Mouse (Mus musculus): ENCODE results near the gene G6pc3. TPM values are rescaled to one million over a fixed set of nuclear protein-coding genes. Genes with fewer than 3 reads are reported as not detected.

Gene G6pc3
- total RNA-seq, 2 experiments from 2014 or later, result 43.8 to 45.0 TPM

DNA sequence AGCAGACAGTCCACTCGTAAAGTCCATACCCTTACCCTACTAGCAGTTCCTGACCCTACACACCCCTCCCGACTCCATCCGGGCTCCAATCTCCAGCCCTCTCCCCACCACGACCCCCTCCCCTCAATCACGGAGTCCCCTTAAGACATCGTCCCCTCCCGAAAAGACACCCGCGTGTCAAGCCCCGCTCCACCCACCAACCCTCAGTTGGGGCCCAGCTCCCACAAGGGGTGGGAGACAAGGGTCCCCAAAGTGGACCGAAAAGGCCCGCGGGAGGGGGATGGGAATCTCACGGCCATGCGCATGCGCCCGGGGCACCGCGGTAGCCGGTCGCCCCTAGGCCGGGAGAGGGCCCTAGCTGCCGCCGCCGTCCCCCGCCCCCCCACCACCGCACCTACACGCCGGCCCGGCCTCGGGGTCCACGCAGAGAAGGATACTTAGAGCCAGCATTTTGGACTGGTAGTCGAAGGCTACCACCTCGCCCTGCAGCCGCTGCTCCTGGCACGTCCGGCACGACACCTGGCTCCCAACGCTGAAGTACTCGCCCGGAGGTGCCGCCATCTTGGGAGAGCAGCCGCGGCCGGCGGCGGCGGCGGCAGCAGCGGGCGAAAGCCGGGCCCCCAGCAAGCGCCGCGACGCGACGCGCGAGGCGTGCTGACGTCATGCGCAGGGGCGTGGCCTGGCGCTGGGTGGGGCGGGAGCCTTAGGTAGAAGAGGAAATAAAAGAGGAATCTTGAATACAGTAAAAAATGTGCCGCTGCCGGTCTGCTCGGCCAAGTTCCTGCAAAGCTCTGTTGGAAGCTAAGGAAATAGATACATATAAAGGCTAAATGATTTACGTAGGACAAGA, 4.5 kb upstream of the G6pc3 start, which contains the start of gene Lsm12:
Lsm12 (minus strand) TSS at position 651 of the 850 bp plus-strand sequence.
- intact Hi-C loops (cut with DNase I), result no loop called here
- DNase-seq (ENCODE audit: extremely low spot score in 1 of 2, low spot score in 2 of 2), result peak; percentile 89 to 97

DNA sequence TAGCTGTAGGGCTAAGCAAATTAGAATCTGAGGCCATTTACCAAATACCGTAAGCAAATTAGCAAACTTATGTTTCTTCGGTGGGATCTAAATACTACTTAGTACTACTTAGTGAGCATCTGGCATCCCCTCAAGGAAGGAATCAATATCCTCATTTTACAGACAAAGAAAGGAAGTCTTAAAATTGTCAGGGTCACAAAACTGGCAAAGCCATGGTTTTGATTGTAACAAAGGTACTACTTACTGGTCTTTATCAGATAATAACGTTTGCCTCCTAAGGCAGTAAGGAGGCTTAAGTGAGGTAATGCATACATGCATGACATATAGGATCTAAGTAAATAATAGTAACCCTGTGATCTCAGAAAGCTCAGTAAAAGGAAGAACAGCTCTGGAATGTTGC, 3.7 kb upstream of the G6pc3 start:
- no peak for DNase-seq (ENCODE audit: extremely low spot score in 1 of 2, low spot score in 2 of 2)
- intact Hi-C loops (cut with DNase I), result no loop called here

DNA sequence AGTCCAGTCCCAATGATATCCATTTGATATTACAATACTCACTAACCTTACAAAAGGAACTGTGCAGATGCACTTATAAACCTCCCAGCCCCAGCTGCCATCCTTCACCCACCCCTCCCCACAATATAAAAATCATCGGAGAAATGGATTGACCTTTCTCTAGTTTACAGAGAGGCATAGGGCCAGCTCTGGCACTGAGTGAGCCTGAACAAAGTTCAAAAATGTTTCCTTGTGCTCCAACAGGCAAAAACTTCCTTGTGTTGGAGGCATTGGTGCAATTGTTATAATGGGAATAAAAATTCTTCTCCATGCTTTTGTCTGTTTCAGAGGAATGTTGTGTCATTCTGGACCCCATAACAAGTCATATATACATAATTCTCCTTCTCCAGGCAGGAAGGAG, 3.2 kb upstream of the G6pc3 start:
- no peak for DNase-seq (ENCODE audit: extremely low spot score in 1 of 2, low spot score in 2 of 2)
- intact Hi-C loops (cut with DNase I), result no loop called here

DNA sequence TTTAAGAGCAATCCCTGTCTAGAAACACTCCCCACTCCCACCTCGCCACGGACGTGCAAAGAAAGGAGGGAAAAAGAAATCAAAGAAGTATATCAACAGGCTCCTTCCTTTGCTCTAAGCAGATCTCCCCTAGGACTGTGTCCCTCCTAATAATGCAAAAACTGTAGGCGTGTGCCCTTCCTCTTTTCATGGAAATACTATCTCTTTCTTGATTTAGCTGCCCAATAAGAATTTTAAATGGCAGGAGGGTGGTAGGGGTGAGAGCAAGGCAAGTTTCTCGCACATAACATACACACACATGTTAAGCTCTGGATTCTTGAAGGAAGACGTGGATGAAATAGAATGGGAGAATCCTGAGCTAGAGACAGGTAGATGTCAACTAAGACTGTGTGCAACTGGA, 440 bp upstream of the G6pc3 start:
- intact Hi-C loops (cut with DNase I), result no loop called here

DNA sequence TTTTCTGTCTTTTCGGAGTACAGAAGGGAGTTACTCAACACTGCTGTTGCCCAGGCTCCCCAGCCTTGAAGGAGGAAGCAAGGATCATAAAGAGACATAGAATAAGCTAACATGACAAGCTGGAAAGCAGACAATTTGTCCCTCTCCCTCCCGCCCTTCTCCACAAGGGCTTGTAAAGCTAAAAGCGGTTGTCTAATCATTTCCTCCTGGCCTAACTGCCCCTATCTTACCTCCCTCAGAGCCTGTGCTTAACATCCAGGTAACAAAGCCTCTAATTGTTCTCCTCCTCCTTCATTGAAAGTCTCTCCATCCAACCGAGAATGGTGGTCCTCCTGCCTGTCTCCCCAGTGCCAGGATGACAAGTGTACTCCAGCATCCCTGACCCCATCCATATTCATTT, 1.4 kb downstream of the G6pc3 start:
- no peak for DNase-seq (ENCODE audit: extremely low spot score in 1 of 2, low spot score in 2 of 2)
- intact Hi-C loops (cut with DNase I), result no loop called here

More for the DNA sequence above, 440 bp upstream of the G6pc3 start:
- no peak for DNase-seq (ENCODE audit: extremely low spot score in 1 of 2, low spot score in 2 of 2)

DNA sequence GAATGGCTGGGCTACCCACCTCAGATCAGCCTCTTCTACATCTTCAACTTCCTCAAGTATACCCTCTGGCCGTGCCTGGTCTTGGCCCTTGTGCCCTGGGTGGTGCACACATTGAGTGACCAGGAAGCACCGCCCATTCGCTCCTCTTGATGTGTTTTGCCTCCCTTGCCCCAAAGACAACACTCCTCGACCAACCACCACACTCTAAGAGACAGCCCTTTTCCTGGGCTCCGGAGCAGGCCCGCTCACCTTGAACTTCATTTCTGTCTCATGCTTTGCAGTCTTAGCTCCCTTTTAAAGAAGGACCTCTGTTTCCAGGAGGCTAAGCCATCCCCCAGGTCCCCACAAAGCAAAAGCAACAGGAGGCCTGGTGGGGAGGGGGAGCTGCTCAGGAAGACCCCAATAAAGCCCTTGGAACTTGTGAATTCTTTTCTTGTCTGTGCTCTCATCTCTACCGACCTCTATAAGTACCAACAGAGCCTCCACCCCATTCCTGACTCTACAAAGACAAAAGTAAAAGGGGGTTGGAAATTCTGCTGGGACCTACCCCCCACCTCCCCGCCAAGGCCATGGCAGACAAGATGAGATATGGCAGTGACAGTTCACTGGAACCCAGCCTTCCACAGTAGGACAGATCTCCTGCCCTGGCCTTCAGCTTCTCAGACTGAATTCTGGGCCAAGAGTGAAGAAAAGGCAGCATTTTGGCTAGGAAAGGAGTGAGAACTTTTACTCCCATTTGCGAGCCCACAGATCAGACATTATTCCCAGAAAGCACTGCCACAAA, 4.4 kb downstream of the G6pc3 start:
- DNase-seq (ENCODE audit: extremely low spot score in 1 of 2, low spot score in 2 of 2), result no peak
- intact Hi-C loops (cut with DNase I), result no loop called here

DNA sequence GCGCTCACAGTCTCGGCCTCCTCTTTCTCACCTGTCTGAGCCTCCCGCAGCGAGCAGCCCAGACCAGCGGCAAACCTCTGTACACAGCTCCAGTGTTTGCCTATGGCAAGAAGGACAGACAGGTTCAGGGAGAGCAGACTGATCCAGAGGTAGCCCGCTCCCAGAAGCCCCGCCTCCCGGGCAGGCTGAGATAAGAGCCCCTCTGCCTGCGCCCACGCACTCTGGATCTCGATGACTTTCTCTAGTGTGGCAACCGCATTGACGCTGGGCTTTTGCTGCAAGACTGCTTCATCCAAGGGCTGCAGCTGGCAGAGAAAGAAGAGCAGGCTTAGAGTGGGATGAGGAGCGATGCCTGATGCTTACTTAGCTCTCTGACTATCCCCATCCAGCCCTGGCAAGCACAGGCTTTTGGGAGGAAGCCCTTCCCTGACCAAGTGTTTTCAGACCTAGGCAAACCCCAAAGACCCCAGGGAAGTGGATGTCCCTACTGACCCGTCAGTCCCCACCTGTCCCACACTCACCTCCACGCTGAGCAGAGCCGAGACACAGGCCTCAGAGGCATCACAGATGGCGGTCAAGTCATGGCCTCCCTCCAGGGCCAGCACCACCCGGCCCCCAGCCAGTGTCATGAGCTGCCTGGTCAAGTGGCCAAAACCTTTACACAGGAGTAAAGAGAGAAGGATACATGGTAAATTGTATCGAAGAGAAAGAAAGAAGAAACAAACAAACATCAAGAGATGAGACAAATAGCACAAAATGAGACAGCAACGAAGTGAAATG, 6.8 kb downstream of the G6pc3 start:
- intact Hi-C loops (cut with DNase I), result no loop called here
- peak in 1 of 2 experiments; percentile 55 for DNase-seq (ENCODE audit: extremely low spot score in 1 of 2, low spot score in 2 of 2)

DNA sequence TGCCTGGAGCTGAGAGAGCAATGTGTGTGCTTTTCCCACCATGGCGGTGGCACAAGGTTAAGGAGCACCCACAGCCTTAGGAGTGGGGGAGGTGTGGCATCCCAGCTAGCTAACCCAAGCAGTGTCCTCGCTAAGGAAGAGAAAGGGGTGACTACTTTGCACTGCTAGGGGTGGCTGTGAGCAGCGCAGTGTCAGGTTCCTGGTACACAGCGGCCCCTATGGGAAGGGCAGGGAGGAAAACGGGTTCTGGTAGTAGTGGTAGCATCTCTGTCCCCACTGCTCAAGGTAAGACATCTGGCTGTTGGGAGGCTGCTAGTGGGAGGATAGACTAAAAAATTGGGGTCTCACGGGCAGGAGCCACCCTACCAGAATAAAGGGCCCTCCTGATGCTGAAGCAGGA, 8.8 kb downstream of the G6pc3 start:
- intact Hi-C loops (cut with DNase I), result no loop called here
- no peak for DNase-seq (ENCODE audit: extremely low spot score in 1 of 2, low spot score in 2 of 2)

DNA sequence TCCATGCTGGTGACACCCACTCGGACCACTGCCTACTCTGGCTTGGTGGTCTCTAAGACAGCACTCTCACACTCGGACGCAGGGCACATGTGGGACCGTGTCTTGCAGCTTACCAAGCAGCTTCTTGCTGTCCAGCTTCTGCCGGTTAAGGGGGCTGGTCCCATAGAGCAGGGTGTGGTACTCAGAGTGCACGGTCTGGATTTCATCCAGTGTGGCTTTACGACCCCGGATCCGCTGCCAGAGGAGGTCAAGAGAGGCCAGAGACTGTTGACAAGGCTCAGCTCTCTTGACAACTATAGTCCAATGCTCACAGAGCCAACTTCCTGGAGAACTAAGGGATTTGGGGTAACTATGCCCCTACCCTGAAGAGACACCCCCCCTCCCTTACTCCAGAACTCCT, 10.4 kb downstream of the G6pc3 start:
- no peak for DNase-seq (ENCODE audit: extremely low spot score in 1 of 2, low spot score in 2 of 2)
- intact Hi-C loops (cut with DNase I), result no loop called here

DNA sequence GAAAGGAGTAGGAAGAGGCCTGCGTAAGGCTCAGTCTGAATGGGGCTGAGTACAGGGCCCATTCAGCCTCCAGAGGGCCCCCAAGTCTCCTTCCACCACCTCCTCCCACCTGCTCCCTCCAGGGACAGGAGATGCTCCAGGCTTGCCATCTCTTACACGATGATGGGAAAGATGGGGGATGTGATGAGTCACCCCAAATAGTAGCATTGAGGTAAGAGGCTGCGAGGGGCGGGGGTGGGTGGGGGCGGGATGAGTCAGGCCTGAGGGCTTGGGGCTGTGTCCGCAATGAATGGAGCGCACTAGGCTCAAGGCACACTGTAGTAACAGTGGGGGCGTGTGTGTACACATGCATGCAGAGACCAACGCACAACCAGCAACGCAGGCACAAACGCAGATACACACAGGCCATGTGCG, 12.0 kb downstream of the G6pc3 start:
- no peak for DNase-seq (ENCODE audit: extremely low spot score in 1 of 2, low spot score in 2 of 2)
- intact Hi-C loops (cut with DNase I), result no loop called here

DNA sequence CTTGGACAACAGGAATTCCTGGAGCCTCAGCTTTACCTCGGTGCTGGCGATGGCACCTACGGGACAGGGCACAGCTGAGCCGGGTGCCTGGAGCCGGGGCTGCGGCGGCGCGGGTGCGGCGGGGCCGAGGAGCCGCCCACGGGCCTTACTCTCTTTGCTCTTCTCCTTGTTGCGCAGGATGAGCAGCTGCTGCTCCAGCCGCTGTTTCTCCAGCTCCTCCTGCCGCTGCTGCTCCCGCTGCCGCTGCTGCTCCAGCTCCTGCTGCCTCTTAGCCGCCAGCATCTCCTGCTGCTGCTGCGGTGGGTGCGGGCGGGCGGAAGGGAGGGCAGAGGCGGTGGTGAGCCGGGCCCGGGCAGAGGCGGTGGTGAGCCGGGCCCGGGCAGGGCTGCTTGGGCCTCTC, 17.1 kb downstream of the G6pc3 start:
- peak in 1 of 2 experiments; percentile 38 for DNase-seq (ENCODE audit: extremely low spot score in 1 of 2, low spot score in 2 of 2)
- intact Hi-C loops (cut with DNase I), result no loop called here

DNA sequence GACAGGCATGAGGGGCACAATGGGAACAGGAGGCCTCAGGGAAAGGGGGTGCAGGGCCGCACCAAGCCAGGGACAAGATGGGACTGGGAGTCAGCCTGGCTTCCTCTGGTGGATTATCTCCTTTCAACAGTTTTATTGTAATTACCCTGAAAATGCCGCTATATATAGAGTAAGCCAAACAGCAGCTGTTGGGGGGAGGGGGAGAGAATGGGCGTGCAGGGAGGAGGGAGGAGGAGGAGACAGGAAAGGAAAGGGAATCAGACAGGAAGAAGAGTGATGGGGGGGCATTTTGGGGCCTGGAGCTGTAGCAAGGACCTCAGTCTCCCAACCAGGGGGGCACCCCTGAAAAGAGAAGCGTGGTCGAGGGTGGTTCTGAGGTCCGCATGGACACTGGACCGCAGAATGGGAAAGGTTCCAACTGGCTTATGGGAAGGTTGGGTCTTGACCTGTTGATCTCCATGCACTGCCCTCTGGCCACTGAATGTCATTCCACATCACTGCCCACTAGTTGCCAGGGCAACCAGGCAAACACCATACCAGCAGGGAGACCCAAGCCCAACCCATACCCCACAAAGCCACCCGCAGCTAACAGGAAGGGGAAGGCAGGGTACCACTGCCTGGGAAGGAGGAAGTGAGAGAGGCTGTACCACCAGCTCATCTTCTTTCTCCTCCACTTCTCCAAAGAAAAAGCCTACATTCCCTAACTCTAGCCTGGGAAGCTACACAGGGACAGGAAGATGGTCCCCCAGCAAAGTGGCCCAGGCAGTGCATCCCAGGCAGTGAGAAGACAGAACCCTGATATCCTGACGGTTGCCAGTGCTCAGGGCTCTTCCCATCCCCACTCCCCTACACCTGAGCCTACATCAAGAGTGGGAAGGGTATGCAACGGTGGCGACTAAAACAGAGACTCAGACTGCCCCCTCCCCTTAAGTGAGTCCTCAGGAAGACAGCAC, 18.7 kb downstream of the G6pc3 start:
- intact Hi-C loops (cut with DNase I), result no loop called here
- peak in 1 of 2 experiments; percentile 75 for DNase-seq (ENCODE audit: extremely low spot score in 1 of 2, low spot score in 2 of 2)

DNA sequence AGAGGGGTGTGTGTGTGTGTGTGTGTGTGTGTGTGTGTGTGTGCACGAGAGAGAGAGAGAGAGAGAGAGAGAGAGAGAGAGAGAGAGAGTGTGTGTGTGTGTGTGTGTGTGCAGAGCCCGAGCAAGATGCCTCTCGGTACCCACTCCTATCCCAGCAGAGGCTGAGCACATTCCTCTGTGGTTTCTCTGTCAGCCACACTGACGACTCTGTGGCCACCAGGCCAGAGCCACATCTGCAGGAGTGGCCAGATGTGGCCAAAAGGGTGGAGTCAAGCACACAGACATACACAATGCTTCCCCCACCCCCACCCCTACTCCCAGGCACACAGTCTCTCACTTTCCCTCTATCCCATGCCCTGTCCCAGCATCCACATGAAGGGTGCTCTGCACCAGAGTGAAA, 19.4 kb downstream of the G6pc3 start:
- intact Hi-C loops (cut with DNase I), result no loop called here
- no peak for DNase-seq (ENCODE audit: extremely low spot score in 1 of 2, low spot score in 2 of 2)

DNA sequence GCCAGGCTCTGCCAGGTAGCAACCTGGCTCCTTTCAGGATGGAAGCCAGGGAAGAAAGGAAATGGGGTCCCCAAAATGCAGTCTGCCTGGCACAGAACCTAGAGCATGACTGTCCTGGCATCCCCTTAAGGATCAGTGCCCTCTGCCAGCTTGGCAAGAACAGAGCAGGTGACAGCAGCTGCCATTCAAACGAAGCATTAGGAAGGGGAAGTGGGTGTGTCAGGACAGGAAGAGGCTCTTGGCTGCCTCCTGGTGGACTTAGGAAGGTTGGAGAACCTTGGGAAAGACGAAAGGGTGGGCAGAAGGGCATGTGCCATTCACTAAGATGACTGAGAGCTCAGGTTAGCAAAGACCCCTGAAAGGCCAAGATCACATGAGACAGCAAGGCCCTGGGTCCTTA, 20.3 kb downstream of the G6pc3 start:
- intact Hi-C loops (cut with DNase I), result no loop called here
- DNase-seq (ENCODE audit: extremely low spot score in 1 of 2, low spot score in 2 of 2), result no peak

DNA sequence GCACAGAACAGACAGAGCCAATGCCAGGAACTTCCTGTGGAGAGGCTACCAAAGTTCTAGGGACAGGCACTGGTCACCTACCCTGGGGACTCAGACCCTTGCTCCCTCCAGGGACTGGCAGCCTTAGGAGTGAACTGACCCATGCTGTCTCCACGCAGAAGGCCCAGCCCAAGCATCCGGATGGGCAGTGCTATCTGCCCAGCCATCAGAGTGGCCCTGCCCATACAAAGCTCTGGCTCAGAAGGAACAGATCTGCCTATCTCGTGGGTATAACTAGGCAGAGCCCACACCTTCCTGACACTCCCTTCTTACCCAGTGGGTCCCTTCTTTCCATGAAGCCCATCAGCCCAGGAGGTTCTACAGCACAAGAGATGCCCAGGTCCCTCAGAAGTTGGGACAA, 20.8 kb downstream of the G6pc3 start:
- DNase-seq (ENCODE audit: extremely low spot score in 1 of 2, low spot score in 2 of 2), result no peak
- intact Hi-C loops (cut with DNase I), result no loop called here

DNA sequence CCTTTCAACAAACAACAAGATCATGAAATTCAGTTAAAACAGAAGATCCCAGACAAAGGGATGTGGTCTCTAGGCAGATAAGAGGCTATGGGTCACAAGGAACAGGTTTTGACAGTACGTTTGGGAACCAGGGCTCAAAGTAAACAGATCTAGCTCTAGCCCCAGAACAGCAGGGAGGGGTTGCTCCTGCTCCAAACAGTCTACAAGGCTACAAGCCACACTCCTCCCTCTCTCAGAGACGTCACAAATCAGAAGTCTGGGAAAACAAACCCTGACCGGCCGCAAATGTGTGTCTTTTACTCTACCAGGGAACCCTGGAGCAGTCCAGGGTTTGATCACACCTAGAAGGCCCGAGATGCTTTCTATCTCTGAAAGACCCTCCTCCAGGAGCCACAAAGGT, 21.6 kb downstream of the G6pc3 start:
- DNase-seq (ENCODE audit: extremely low spot score in 1 of 2, low spot score in 2 of 2), result no peak
- intact Hi-C loops (cut with DNase I), result no loop called here

DNA sequence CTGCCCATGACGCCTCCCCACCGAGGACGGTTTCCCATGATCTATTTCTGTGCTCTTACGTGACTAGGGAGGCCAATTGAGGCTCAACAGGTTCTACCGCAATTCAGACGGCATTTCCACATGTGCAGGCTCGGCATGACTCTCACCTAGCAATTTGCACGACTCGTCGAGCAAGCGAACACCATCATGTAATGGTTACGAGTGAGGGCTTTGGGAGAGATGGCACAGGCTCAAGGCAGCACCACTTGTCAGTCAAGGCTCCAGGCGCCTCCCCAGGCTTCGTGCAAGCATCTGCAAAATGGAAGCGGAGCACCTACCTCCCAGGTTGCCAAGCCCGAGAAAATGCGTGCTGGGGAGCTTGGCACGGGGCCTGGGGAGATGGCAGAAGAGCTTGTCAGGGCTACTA, 22.5 kb downstream of the G6pc3 start:
- no peak for DNase-seq (ENCODE audit: extremely low spot score in 1 of 2, low spot score in 2 of 2)
- intact Hi-C loops (cut with DNase I), result no loop called here

DNA sequence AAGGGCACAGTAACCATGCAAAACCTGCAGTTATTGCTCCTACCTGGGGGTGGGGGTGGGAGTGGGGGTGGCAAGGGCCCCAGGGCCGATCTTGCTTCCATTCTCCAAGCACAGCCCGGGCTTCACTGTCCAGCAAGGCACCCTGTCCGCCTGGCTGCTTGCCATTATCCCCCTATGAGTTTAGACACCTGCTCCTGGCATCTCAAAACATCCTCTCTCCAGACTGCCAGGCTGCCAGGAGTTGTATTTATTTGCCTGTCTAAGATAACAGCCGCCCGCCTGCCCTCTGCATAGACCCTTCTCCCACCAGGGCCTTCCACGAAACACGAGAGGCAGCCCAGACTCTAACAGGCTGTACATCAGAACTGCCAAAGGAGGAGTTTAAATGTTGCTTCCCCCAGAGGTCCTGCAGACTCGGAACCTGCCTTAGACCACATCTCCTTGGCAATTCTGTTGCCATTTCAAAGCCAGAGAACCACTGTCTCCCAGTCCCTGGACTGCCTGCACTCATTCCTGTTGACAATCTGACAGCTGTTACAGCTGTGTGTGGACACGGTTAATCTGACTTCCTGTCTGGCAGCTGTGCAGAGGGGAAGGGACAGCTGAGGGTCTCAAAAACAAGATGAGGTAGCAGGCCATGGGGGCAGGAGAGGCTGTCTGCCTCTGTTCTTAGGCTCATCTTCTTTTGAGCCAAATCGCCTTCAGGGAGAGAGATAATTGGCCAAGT, 25.2 kb downstream of the G6pc3 start:
- DNase-seq (ENCODE audit: extremely low spot score in 1 of 2, low spot score in 2 of 2), result no peak
- intact Hi-C loops (cut with DNase I), result no loop called here
